Mouse (Mus musculus): Measurements from ENCODE around the gene Crtam. TPM values are rescaled to one million over a fixed set of nuclear protein-coding genes. Genes with fewer than 3 reads are reported as not detected.

Gene Crtam
- polyA plus RNA-seq, 1 experiment from 2014 or later, result not detected

GRCm38 (mm10) chr9:40994075-40994474 lies 10.4 kb downstream of the Crtam start:
- H3K4me3 ChIP-seq (replicated peaks), result no peak overlapping the region
- no peak for ATAC-seq (ENCODE audit: insufficient read depth, low FRiP score, low read depth)
- H3K9me3 ChIP-seq, result no peaks in the 10 kb centered on the region
- no peaks in the 10 kb centered on the region for H3K36me3 ChIP-seq
- no peaks in the 10 kb centered on the region for H3K27me3 ChIP-seq (replicated peaks)
- H3K4me1 ChIP-seq, result no peaks in the 10 kb centered on the region
- WGBS, result 70% methylated on average over 5 of the region's 5 CpGs
- H3K9ac ChIP-seq, result no peak overlapping the region
- H3K27ac ChIP-seq, result no peak overlapping the region
- H3K4me2 ChIP-seq, result no peak overlapping the region

GRCm38 (mm10) chr9:40991511-40991910 lies 12.9 kb downstream of the Crtam start:
- 86% methylated on average over 6 of the region's 6 CpGs for whole genome bisulfite sequencing
- no peak for ATAC-seq (ENCODE audit: insufficient read depth, low FRiP score, low read depth)

DNA sequence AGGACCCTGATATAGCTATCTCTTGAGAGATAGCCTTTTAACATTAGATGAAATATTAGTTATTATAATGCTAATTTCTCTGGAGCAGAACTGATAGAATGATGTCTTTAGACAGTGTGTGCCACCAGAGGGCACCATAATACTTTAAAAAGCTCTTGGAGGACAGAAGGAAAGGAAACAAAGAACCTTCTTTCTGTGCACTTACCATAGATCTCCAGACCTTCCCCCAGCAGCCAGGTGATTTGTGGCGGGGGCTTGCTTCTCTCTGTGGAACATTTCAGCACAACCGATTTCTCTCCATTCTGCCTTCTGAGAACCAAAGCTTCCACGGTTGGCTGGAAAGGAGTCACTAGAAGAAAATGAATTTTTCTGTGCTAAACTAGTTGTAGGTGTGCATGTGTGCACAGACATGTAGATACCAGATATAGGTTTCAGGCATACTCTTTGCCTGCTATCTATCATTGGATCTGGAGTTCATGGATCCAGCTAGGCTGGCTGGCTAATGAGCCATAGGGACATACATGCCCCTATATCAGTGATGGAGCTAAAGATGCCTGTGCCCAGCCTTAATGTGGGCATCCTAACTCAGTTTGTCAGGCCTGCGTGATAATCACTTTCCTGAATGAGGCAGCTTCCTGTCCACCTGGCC lies 14.4 kb downstream of the Crtam start:
- no peaks in the 10 kb centered on the region for H3K27me3 ChIP-seq (replicated peaks)
- H3K4me2 ChIP-seq, result no peak overlapping the region
- H3K9me3 ChIP-seq, result no peaks in the 10 kb centered on the region
- WGBS, result 42% methylated on average over 4 of the region's 4 CpGs
- H3K4me1 ChIP-seq, result no peaks in the 10 kb centered on the region
- no peaks in the 10 kb centered on the region for H3K36me3 ChIP-seq
- no peak overlapping the region for H3K27ac ChIP-seq
- H3K9ac ChIP-seq, result no peak overlapping the region
- no peak overlapping the region for H3K4me3 ChIP-seq (replicated peaks)
- no peak for ATAC-seq (ENCODE audit: insufficient read depth, low FRiP score, low read depth)

More at GRCm38 (mm10) chr9:40991511-40991910, 12.9 kb downstream of the Crtam start:
- Histone ChIP-seq H3K4me3 (replicated peaks) (no peak overlapping the region), H3K27ac (no peak overlapping the region), H3K36me3 (no peaks in the 10 kb centered on the region), H3K27me3 (replicated peaks) (no peaks in the 10 kb centered on the region), H3K4me1 (no peaks in the 10 kb centered on the region), H3K9ac (no peak overlapping the region), H3K9me3 (no peaks in the 10 kb centered on the region), H3K4me2 (no peak overlapping the region)

GRCm38 (mm10) chr9:40984313-40984712 lies 20.1 kb downstream of the Crtam start:
- ATAC-seq (ENCODE audit: insufficient read depth, low FRiP score, low read depth), result no peak
- H3K4me1 ChIP-seq, result no peaks in the 10 kb centered on the region
- no peak overlapping the region for H3K4me3 ChIP-seq (replicated peaks)
- WGBS, result 65% methylated on average over 3 of the region's 3 CpGs
- H3K27me3 ChIP-seq (replicated peaks), result no peaks in the 10 kb centered on the region
- no peak overlapping the region for H3K27ac ChIP-seq
- H3K9ac ChIP-seq, result no peak overlapping the region
- H3K4me2 ChIP-seq, result no peak overlapping the region
- H3K36me3 ChIP-seq, result no peaks in the 10 kb centered on the region
- H3K9me3 ChIP-seq, result no peaks in the 10 kb centered on the region

DNA sequence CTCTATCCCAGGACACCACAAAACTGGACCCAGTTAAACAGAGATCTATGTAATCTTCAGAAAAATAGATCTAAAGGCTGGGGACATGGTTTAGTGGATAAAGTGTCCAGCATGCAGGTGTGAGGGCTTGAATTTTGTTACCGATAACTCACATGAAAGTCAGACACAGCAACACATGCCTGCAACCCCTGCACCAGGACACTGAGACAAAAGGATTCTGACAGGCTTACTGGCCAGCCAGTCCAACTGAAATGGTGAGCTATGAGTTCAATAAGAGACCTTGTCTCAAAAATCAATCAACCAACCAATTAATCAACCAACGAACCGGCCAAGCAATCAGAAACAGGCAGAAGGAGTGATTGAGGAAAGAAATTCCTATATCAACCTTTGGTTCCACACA lies 20.7 kb downstream of the Crtam start:
- no peaks in the 10 kb centered on the region for H3K4me1 ChIP-seq
- H3K9me3 ChIP-seq, result no peaks in the 10 kb centered on the region
- no peaks in the 10 kb centered on the region for H3K27me3 ChIP-seq (replicated peaks)
- ATAC-seq (ENCODE audit: insufficient read depth, low FRiP score, low read depth), result no peak
- no peak overlapping the region for H3K9ac ChIP-seq
- WGBS, result 69% methylated on average over 3 of the region's 3 CpGs
- no peaks in the 10 kb centered on the region for H3K36me3 ChIP-seq
- H3K4me2 ChIP-seq, result no peak overlapping the region
- H3K4me3 ChIP-seq (replicated peaks), result no peak overlapping the region
- no peak overlapping the region for H3K27ac ChIP-seq

- Histone ChIP-seq H3K9ac (no peak overlapping the region), H3K27me3 (replicated peaks) (no peaks in the 10 kb centered on the region), H3K27ac (no peak overlapping the region), H3K4me3 (replicated peaks) (no peak overlapping the region), H3K4me1 (no peaks in the 10 kb centered on the region), H3K36me3 (no peaks in the 10 kb centered on the region), H3K4me2 (no peak overlapping the region), H3K9me3 (no peaks in the 10 kb centered on the region)
- 40% methylated on average over 6 of the region's 6 CpGs for WGBS
- ATAC-seq (ENCODE audit: insufficient read depth, low FRiP score, low read depth), result no peak
Measured at GRCm38 (mm10) chr9:40982480-40982879, 21.9 kb downstream of the Crtam start.

DNA sequence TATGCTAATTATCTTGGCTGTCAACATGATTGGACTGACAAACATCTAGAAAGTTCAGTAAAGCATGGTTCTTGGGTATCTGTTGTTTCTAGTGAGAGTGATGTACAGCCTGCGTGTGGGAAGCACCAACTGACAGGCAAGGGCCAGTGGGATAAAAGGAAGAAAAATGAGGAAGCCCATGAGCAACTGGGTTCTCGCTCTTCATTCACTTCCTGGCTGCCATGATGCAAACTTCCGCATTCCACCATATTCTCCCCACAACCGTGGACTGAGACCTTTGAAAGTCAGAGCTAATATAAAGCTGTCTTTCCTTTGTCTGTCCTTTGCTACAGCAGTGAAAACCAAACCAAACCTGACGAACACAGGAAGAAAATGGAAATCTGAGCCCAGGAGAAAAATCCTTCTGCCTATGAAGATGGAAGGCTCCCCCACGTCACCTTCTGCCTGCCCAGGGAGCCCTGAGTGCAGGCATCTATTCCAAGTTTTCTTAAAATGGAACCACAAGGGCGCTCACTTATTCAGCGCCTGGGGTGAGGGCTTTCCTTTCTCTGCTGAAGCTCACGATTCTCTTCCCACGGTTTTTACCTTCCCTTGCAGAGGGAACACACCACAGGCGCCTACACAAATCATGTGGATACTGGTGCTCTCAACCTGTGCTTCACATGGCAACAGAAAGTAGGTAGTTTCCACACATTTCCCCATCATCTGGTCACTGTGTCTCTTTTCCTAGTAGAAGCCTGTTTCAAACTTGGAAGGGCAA lies 30.2 kb downstream of the Crtam start:
- Histone ChIP-seq H3K27me3 (replicated peaks) (no peaks in the 10 kb centered on the region), H3K27ac (no peak overlapping the region), H3K9me3 (no peaks in the 10 kb centered on the region), H3K4me2 (no peak overlapping the region), H3K4me3 (replicated peaks) (no peak overlapping the region), H3K4me1 (no peaks in the 10 kb centered on the region), H3K36me3 (no peaks in the 10 kb centered on the region), H3K9ac (no peak overlapping the region)
- ATAC-seq (ENCODE audit: insufficient read depth, low FRiP score, low read depth), result no peak
- 71% methylated on average over 11 of the region's 11 CpGs for WGBS

GRCm38 (mm10) chr9:40964418-40964714 lies 40.1 kb downstream of the Crtam start:
- Histone ChIP-seq H3K27ac (no peak overlapping the region), H3K27me3 (replicated peaks) (peaks cover 23% of the 10 kb centered on the region), H3K4me3 (replicated peaks) (peak overlapping the region; percentile 37), H3K9me3 (no peaks in the 10 kb centered on the region), H3K4me2 (peak overlapping the region; percentile 73), H3K36me3 (no peaks in the 10 kb centered on the region), H3K9ac (no peak overlapping the region), H3K4me1 (peaks cover 7% of the 10 kb centered on the region)
- no peak for ATAC-seq (ENCODE audit: insufficient read depth, low FRiP score, low read depth)
- WGBS, result 29% methylated on average over 7 of the region's 7 CpGs

DNA sequence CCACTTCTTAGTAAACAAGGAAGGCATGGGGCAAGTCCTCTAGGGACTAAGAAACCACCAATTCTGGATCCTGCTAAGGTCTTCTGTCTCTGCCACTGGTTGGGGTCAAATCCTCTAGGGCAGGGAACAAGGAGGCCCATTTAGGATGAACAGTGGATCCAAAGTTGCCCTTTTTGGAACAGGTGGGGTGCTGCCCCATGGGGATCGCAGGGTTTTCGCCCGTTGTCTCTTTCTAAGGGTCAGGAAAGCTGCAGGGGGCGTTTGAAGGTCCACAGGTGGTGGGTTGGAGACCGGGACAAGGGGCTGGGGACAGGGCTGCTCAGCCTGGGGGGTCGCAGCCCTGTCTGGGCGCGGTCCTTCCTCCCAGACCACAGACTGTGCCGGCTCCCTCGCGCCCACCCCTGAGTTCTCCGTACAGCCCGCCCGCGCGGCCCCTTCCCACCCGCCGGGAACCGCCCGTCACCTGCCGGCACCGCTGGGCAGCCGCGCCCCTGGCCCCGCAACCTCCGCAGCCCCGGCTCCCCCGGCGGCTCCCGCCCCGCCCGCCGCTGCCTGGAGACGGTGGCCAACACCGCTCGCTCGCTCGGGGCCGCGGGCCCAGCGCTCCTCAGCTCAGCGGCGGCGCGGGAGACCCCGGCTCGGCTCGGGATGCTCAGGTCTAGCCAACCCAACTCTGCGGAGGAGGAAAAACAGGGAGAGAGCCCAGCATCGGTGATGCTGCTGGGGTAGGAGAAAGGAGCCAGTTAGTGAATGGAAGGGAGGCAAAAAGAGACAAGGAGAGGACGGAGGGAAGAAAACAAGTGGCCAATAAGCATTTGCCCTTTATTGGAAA lies 40.6 kb downstream of the Crtam start, which contains the start of gene Jhy:
Gene Jhy (minus strand): TSS at position 533 of the 832 bp plus-strand sequence.
- Histone ChIP-seq H3K9ac (no peak within 1 kb of the TSS), H3K27ac (no peak within 1 kb of the TSS), H3K4me2 (peak within 1 kb of the TSS; percentile 73), H3K36me3 (no peaks in the 10 kb centered on the region), H3K4me3 (replicated peaks) (peak within 1 kb of the TSS; percentile 37), H3K27me3 (replicated peaks) (peaks cover 23% of the 10 kb centered on the region), H3K9me3 (no peaks in the 10 kb centered on the region), H3K4me1 (peaks cover 7% of the 10 kb centered on the region)
- 2% methylated on average over 49 of the region's 51 CpGs for WGBS
- no peak; the same call in 1 of the 2 replicates for ATAC-seq (ENCODE audit: insufficient read depth, low FRiP score, low read depth)

DNA sequence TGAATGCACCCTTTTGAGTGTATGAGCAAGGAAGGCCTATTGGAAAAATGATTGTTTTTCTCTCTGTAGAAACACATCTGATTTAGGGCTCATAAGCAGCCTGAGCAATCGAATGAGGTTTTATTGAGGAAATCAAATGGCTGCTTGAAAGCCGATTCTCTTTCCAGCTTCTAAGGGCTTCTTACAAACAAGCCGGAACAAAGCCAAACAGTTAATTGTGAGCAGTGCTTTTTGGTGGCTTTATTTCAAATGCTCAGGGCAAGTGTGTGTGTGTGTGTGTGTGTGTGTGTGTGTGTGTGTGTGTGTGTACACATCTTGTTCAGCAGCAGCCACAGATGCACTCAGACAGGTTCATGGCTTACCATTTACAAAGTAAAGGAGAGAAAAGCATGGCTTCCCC lies 43.0 kb downstream of the Crtam start:
- Histone ChIP-seq H3K9me3 (no peaks in the 10 kb centered on the region), H3K4me1 (peaks cover 7% of the 10 kb centered on the region), H3K4me2 (no peak overlapping the region), H3K27me3 (replicated peaks) (peaks cover 23% of the 10 kb centered on the region), H3K9ac (no peak overlapping the region), H3K4me3 (replicated peaks) (no peak overlapping the region), H3K36me3 (no peaks in the 10 kb centered on the region), H3K27ac (no peak overlapping the region)
- no peak for ATAC-seq (ENCODE audit: insufficient read depth, low FRiP score, low read depth)
- WGBS, result 73% methylated on average over 3 of the region's 3 CpGs

DNA sequence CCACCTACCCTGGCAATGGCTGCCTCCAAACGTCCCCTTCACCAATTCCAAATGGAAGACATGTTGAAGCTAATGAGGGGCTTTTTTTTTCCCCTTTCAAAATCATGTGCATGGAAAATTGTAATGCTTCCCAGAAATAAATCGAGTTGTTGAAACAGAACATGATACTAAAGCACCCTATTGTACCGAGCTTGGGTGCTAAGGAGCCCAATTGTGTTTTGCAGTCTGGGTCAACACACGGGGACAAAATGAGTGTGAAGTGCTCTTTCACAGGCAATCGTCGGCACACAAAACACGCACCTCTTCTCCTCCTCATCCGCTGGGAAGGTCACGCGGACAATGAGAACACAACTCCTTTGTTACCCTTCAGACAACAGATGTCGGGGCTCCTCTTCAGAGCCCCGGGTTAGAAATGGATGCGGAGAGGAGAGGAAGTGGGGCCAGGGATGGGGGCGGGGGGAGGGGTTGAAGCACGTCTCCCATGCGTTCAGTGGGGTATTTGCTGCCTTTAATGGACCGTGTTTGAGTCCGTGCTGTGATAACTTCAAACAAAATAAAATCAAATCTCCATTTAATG lies 55.3 kb downstream of the Crtam start:
- 46% methylated on average over 18 of the region's 18 CpGs for WGBS
- no peak for ATAC-seq (ENCODE audit: insufficient read depth, low FRiP score, low read depth)
- Histone ChIP-seq H3K4me1 (no peaks in the 10 kb centered on the region), H3K4me2 (no peak overlapping the region), H3K27me3 (replicated peaks) (no peaks in the 10 kb centered on the region), H3K4me3 (replicated peaks) (no peak overlapping the region), H3K36me3 (no peaks in the 10 kb centered on the region), H3K27ac (no peak overlapping the region), H3K9me3 (no peaks in the 10 kb centered on the region), H3K9ac (no peak overlapping the region)

DNA sequence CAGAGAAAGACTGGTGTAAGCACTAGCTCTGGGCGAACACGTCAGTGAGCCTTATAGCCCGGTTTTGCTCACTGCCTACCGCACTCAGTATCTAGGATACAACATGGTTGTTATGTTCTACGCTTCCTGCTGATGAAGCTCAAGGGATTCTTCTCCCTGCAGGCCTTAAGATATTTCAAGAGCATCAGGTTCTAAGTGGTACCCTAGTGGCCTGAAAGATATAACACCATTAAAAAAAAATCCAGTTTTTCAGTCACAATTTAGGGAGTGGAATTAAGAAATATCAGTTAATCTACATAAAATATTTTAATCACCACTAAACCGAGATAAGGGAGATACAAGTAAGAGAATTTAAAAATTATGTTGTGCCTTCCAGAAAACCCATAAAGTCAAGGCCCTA lies 56.0 kb downstream of the Crtam start:
- no peaks in the 10 kb centered on the region for H3K4me1 ChIP-seq
- no peaks in the 10 kb centered on the region for H3K36me3 ChIP-seq
- no peaks in the 10 kb centered on the region for H3K9me3 ChIP-seq
- H3K4me2 ChIP-seq, result no peak overlapping the region
- ATAC-seq (ENCODE audit: insufficient read depth, low FRiP score, low read depth), result no peak
- H3K27me3 ChIP-seq (replicated peaks), result no peaks in the 10 kb centered on the region
- 92% methylated on average over 6 of the region's 6 CpGs for whole genome bisulfite sequencing
- no peak overlapping the region for H3K4me3 ChIP-seq (replicated peaks)
- H3K27ac ChIP-seq, result no peak overlapping the region
- no peak overlapping the region for H3K9ac ChIP-seq
